Mouse (Mus musculus) forebrain, postnatal 0 days (tissue): ENCODE results near the gene 1700102P08Rik. TPM values are rescaled to one million over a fixed set of nuclear protein-coding genes. Genes with fewer than 3 reads are reported as not detected.

Experiments used
- ATAC-seq: fragments of 200-750 bp; cut with Nextera tagmentation; 2 replicates; pipeline ENCODE4 v1.8.0; 2017; ENCODE audit warnings: mild to moderate bottlenecking, moderate library complexity
- DNase-seq: peaks from one replicate; pipeline ENCODE4 v3.0.0-alpha.2; 2015
- H3K27ac ChIP-seq: fragments of 300-500 bp; sonication (generic); 2 replicates; pipeline ENCODE4 v1.5.1; 2014; ENCODE audit warnings: low read depth, mild to moderate bottlenecking, antibody characterized with exemption, low read length, moderate library complexity, mixed read lengths
- H3K27me3 ChIP-seq: fragments of 300-500 bp; sonication (generic); 2 replicates; pipeline ENCODE4 v1.6.1; 2014; ENCODE audit warnings: mild to moderate bottlenecking, low read length, mixed read lengths; ENCODE audit not compliant: insufficient read depth
- H3K36me3 ChIP-seq: fragments of 300-500 bp; sonication (generic); 2 replicates; pipeline ENCODE4 v1.6.1; 2014; ENCODE audit warnings: mild to moderate bottlenecking, moderate library complexity; ENCODE audit not compliant: insufficient read depth
- H3K4me1 ChIP-seq: fragments of 300-500 bp; sonication (generic); 2 replicates; pipeline ENCODE4 v1.6.1; 2014; ENCODE audit warnings: antibody characterized with exemption; ENCODE audit not compliant: insufficient read depth
- H3K4me2 ChIP-seq: fragments of 300-500 bp; sonication (generic); 2 replicates; pipeline ENCODE4 v1.6.1; 2014; ENCODE audit warnings: low read depth, mild to moderate bottlenecking, moderate library complexity
- H3K4me3 ChIP-seq: fragments of 300-500 bp; sonication (generic); 2 replicates; pipeline ENCODE4 v1.5.1; 2014; ENCODE audit warnings: low read depth, low read length, mixed read lengths
- H3K9ac ChIP-seq: fragments of 300-500 bp; sonication (generic); 2 replicates; pipeline ENCODE4 v1.6.1; 2014; ENCODE audit warnings: mild to moderate bottlenecking
- H3K9me3 ChIP-seq: fragments of 300-500 bp; sonication (generic); 2 replicates; pipeline ENCODE4 v1.6.1; 2016; ENCODE audit warnings: low read length
- CTCF ChIP-seq: sonication (generic); IDR thresholded peaks from 2 replicates; pipeline ENCODE4 v1.5.1; 2016; ENCODE audit warnings: antibody characterized with exemption, control low read depth, low read depth
- WGBS: fragments of 180-500 bp; shearing (Covaris S2); extraction: QIAGEN DNeasy Blood & Tissue Kit; methylation state at CpG from one replicate; pipeline ENCODE4 v1.1.7; 2014; 5-methylcytosine and 5-hydroxymethylcytosine counted together
- polyA plus RNA-seq: library from polyadenylated mRNA; unstranded; fragments of >200 nt; fragmentation: Nextera tagmentation; extraction: Ambion mirVana; gene quantifications from 2 replicates; pipeline ENCODE4 v1.2.1, GENCODE M21; 2015
- total RNA-seq: library from RNA; depleted of rRNA; stranded (reverse); fragments of >200 nt; gene quantifications from 2 replicates; pipeline ENCODE4 v1.2.3, GENCODE M21; 2014

Gene 1700102P08Rik
- total and polyA plus RNA-seq, 2 experiments from 2014 or later: 1.2 to 4.2 TPM

DNA sequence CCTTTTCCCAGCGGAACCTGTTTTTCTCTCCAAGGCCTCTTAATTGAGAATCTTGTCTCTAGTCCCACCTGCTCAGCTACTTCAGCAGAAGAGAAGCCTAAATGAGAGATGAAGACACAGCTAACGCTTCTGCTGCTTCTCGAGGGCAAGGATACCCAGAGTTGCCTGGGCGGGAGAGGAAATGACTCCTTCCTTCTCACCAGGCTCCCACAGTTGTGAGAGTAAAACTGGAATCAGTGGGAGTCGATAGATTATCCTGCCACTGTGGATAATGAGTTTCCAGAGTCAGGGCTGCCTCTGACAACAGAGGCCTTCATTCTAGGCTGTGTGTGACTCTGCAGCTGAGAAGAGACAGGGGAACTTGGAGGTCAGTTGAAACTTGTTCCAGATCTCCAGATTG lies 47.9 kb downstream of the 1700102P08Rik start:
- TF ChIP-seq CTCF: no peak
- H3K4me2 ChIP-seq: no peak overlapping the region
- no peaks in the 10 kb centered on the region for H3K9me3 ChIP-seq
- DNase-seq (no peak), ATAC-seq (no peak)
- no peak overlapping the region for H3K4me3 ChIP-seq
- H3K4me1 ChIP-seq: peaks cover 9% of the 10 kb centered on the region
- 63% methylated on average over 5 of the region's 5 CpGs for WGBS
- no peaks in the 10 kb centered on the region for H3K27me3 ChIP-seq
- no peaks in the 10 kb centered on the region for H3K36me3 ChIP-seq
- H3K27ac ChIP-seq: no peak overlapping the region
- H3K9ac ChIP-seq: no peak overlapping the region

DNA sequence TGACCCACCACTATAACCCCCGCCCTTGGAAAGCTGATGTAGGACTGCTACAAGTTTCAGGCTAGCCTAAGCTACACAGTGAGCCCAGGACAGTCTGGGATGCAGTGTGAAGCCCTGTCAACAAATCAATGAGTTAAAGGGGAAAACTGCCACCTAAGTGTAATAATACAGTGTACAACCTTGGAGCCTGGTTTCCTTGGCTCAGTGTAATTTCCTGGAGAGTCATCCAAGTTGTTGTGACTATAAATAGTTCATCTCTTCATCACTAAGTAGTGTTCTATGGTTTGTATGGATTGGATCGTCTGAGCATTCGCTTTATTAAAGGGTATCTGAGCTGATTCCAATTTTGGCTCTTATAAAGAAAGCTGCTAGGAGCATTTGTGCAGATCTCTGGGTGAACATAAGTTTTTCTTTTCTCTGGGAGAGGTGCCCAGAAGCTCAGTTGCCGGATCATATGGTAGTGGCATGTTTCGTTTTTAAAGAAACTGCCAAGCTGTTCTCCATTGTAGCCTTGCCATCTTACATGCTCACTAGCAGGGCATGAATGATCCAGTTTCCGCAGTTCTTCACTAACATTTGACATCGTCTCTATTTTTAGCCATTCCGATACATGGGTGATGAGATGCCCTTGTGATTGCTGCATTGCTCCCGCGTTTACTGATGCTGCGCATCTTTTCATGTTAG lies 48.8 kb downstream of the 1700102P08Rik start:
- Histone ChIP-seq H3K9me3 (no peaks in the 10 kb centered on the region), H3K36me3 (no peaks in the 10 kb centered on the region), H3K9ac (no peak overlapping the region), H3K4me2 (no peak overlapping the region), H3K4me3 (no peak overlapping the region), H3K27me3 (no peaks in the 10 kb centered on the region), H3K27ac (peak overlapping the region; percentile 54), H3K4me1 (peaks cover 9% of the 10 kb centered on the region)
- peak; percentile 89 for ATAC-seq
- 49% methylated on average over 11 of the region's 11 CpGs for WGBS
- TF ChIP-seq CTCF: no peak
- DNase-seq: peak; percentile 90

DNA sequence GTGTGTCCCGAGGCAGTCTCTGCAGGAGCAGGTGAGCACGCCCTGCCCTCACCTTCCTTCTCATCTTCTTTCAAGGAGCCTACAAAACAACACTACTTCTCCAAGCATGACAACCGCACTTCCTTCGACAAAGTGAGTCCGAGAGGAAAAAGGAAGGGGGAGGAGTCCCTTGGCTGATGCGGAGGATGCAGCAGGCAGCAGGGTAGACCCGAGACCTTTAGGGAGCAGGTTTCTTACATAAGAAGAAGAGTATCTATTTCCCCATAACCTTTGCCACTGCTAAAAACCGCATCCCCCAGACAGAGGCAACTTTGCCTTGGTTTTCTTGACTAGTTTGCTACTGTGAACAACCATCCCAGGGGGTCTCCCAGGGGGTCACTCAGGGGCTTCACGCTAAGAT lies 52.5 kb downstream of the 1700102P08Rik start:
- H3K27me3 ChIP-seq: no peaks in the 10 kb centered on the region
- H3K9ac ChIP-seq: no peak overlapping the region
- peaks cover 19% of the 10 kb centered on the region for H3K4me1 ChIP-seq
- no peak for ATAC-seq
- H3K4me2 ChIP-seq: no peak overlapping the region
- no peak for DNase-seq
- no peak for TF ChIP-seq CTCF
- H3K36me3 ChIP-seq: peaks cover 6% of the 10 kb centered on the region; the same call in 1 of the 2 replicates
- H3K4me3 ChIP-seq: no peak overlapping the region
- H3K9me3 ChIP-seq: no peaks in the 10 kb centered on the region
- H3K27ac ChIP-seq: no peak overlapping the region
- 75% methylated on average over 9 of the region's 9 CpGs for WGBS

DNA sequence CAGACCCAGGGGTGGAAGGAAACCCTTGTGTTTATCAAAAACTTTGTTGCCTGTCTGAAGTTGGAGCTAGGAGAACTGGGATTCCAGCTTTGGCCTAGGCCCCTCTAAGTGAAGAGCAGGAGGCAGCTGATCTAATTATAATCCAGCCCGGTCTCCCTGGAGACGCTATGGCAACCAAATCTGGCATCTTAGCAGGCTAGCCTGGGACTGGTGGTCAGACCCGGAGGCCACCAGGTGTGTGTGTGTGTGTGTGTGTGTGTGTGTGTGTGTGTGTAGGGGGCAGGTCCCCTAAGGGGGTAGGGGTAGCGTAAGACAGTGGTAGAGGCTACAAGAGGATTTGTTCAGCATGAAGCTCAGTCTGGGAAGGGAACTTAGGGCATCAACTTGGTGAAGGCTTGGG lies 57.3 kb downstream of the 1700102P08Rik start:
- H3K4me1 ChIP-seq: peaks cover 32% of the 10 kb centered on the region
- 7% methylated on average over 4 of the region's 4 CpGs for WGBS
- no peaks in the 10 kb centered on the region for H3K9me3 ChIP-seq
- peak; percentile 74 for DNase-seq
- peaks cover 6% of the 10 kb centered on the region; the same call in 1 of the 2 replicates for H3K36me3 ChIP-seq
- H3K4me2 ChIP-seq: peak overlapping the region; percentile 78
- peak overlapping the region; percentile 39 for H3K9ac ChIP-seq
- peak; percentile 53 for ATAC-seq
- H3K27me3 ChIP-seq: no peaks in the 10 kb centered on the region
- H3K4me3 ChIP-seq: peak overlapping the region; percentile 22
- H3K27ac ChIP-seq: peak overlapping the region; percentile 82
- no peak for TF ChIP-seq CTCF

DNA sequence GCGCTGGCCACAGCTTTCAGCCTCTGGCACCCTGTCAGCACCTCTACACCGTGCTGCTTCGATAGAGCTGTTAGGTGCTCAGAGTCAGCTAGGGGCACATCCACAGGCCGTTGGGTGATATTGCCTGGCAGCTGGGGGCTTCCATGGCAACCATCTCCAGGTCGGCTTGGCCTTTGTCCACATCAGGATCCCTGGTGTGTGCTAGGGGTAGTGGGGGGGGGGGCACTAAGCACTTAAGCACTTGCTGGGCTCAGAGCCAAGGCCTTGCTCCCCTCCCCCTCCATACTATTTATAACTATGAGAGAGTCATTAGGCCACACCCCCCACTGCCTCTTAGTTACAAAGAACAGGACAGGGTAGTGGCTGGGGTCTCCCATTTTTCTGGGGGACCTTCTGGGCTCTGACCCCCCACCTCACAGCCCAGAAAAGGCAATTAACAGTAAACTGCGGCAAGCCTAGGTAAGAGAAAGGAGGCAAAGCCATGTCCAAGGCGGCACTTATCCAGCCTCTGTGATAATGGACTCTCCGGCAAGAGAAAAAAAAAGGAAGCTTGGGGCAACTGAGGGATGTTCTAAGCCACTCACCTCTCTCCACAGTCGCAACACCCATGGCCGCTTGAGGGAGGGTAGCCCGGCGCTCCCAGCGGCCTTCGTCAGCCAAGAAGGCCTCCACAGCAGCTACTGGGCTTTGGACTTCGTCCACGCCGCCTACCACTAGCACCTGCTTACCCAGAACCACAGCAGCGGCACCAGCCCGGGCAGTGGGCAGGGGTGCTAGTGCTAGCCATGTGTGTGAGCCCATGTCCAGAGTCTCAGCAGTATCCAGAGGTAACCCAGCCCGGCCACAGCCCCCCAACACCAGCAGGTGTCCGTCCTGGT lies 57.9 kb downstream of the 1700102P08Rik start:
- 41% methylated on average over 21 of the region's 21 CpGs for WGBS
- TF ChIP-seq CTCF: no peak
- H3K36me3 ChIP-seq: peaks cover 6% of the 10 kb centered on the region; the same call in 1 of the 2 replicates
- peak overlapping the region; percentile 78 for H3K4me2 ChIP-seq
- ATAC-seq: peak; percentile 8; the same call in 1 of the 2 replicates
- peaks cover 32% of the 10 kb centered on the region for H3K4me1 ChIP-seq
- H3K9me3 ChIP-seq: no peaks in the 10 kb centered on the region
- H3K27me3 ChIP-seq: no peaks in the 10 kb centered on the region
- H3K4me3 ChIP-seq: peak overlapping the region; percentile 22
- H3K9ac ChIP-seq: peak overlapping the region; percentile 39
- DNase-seq: peak; percentile 61
- peak overlapping the region; percentile 82 for H3K27ac ChIP-seq

DNA sequence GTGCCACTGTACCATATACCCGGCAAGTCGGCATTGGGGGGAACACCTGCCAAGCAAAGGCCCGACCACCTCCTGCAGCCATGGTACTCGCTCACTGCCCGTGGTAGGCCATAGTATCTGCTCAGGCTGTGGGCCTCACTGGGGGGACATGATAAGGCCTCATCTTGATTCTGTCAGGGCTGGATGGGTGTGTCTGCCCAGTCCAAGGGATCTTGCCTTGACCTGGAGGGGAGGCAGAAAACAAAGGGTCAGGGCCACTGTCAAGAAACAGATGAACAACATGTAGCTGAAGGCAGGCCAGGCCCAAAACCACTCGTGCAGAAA lies 58.5 kb downstream of the 1700102P08Rik start:
- TF ChIP-seq CTCF: no peak
- H3K4me2 ChIP-seq: peak overlapping the region; percentile 78
- 85% methylated on average over 6 of the region's 6 CpGs for WGBS
- no peaks in the 10 kb centered on the region for H3K27me3 ChIP-seq
- H3K4me3 ChIP-seq: peak overlapping the region; percentile 67; the same call in 1 of the 2 replicates
- ATAC-seq: no peak
- peaks cover 6% of the 10 kb centered on the region; the same call in 1 of the 2 replicates for H3K36me3 ChIP-seq
- DNase-seq: no peak
- no peaks in the 10 kb centered on the region for H3K9me3 ChIP-seq
- H3K27ac ChIP-seq: peak overlapping the region; percentile 82
- H3K4me1 ChIP-seq: peaks cover 32% of the 10 kb centered on the region
- H3K9ac ChIP-seq: peak overlapping the region; percentile 39; the same call in 1 of the 2 replicates
